Mouse (Mus musculus): Measurements from ENCODE around the gene Kcnj9. TPM values are rescaled to one million over a fixed set of nuclear protein-coding genes. Genes with fewer than 3 reads are reported as not detected.

The Kcnj9 gene
- polyA plus RNA-seq, 1 experiment from 2014 or later = not detected

DNA sequence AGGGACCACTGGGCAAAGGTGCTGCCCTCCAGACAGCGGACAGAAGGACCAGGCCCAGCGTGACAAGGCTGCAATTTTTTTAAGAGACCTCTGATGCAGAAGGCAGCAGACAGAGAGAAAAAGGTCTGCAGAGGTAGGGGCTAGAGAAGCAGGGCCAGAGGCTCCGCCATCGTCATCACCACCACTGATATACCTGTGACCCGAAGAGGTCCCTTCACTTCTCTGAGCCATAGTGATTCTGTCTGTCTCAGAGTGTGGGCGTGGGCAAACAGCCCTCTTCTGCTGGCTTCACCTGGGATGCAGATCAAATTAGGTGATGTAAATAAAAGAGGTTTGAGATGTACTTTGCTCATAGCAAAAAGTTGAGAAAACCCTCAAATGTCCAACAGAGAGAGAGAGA, 498 bp upstream of the Kcnj9 start:
- H3K4me1 ChIP-seq (ENCODE audit: control insufficient read depth, insufficient read depth, low read length) = peaks cover 3% of the 10 kb centered on the region; the same call in 1 of the 2 replicates
- WGBS = 74% methylated on average over 6 of the region's 6 CpGs
- no peaks in the 10 kb centered on the region for H3K9me3 ChIP-seq (ENCODE audit: control insufficient read depth, low read depth, low read length)
- no peak for ATAC-seq (ENCODE audit: insufficient number of reproducible peaks, insufficient read depth, low FRiP score, low read depth)
- no peaks in the 10 kb centered on the region for H3K36me3 ChIP-seq (ENCODE audit: control insufficient read depth, insufficient read depth, low read length)
- no peak overlapping the region for H3K4me2 ChIP-seq (replicated peaks; ENCODE audit: low read depth, low read length)
- H3K27me3 ChIP-seq (ENCODE audit: control insufficient read depth, insufficient read depth, low read length) = peaks cover 30% of the 10 kb centered on the region
- H3K4me3 ChIP-seq (ENCODE audit: low read depth, low read length) = no peak overlapping the region
- H3K27ac ChIP-seq (ENCODE audit: low read length) = no peak overlapping the region
- no peak overlapping the region for H3K9ac ChIP-seq (replicated peaks; ENCODE audit: low read depth, low read length)

DNA sequence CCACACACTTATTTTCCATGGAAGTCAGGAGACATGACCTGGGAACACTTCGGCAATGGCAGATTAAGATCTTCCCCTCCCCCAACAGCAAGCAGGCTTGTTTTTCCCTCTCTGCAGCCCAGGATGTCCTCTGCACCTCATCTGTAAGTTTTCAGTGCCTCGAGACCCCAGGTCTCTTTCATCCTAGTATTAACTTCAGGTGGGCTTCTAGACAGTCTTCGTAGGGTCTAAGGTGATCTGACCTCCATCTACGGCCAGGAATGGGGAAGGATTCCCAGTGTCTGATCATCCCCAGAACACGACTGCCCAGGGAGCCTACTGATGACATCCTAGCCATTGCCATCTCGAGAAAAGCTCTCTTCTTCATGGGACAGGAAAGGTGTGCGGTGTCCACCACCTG, 657 bp downstream of the Kcnj9 start:
- no peak for ATAC-seq (ENCODE audit: insufficient number of reproducible peaks, insufficient read depth, low FRiP score, low read depth)
- Histone ChIP-seq H3K9ac (replicated peaks; ENCODE audit: low read depth, low read length) (no peak overlapping the region), H3K9me3 (ENCODE audit: control insufficient read depth, low read depth, low read length) (no peaks in the 10 kb centered on the region), H3K27ac (ENCODE audit: low read length) (no peak overlapping the region), H3K27me3 (ENCODE audit: control insufficient read depth, insufficient read depth, low read length) (peaks cover 30% of the 10 kb centered on the region), H3K36me3 (ENCODE audit: control insufficient read depth, insufficient read depth, low read length) (no peaks in the 10 kb centered on the region), H3K4me2 (replicated peaks; ENCODE audit: low read depth, low read length) (no peak overlapping the region), H3K4me3 (ENCODE audit: low read depth, low read length) (no peak overlapping the region), H3K4me1 (ENCODE audit: control insufficient read depth, insufficient read depth, low read length) (peaks cover 3% of the 10 kb centered on the region; the same call in 1 of the 2 replicates)
- WGBS = 71% methylated on average over 7 of the region's 7 CpGs

DNA sequence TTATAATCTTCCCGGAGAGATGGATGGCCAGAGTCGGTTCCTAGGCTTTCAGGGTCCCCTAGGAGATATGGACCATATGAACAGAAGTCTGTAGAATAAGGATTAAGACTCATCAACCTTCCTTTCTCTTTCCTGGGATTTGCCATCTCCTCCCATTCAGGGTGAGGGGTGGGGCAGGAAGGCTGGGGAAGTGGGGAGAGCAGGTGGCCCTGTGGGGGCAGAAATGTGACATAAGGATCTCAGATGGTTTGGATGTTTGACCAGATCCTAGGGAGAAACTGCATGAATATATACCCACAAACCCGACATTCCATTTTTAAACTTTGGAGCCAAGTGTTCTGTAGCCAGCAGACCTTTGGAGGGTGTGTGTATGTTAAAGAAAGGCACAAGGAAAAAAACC, 1.1 kb downstream of the Kcnj9 start:
- peaks cover 3% of the 10 kb centered on the region; the same call in 1 of the 2 replicates for H3K4me1 ChIP-seq (ENCODE audit: control insufficient read depth, insufficient read depth, low read length)
- no peak overlapping the region for H3K9ac ChIP-seq (replicated peaks; ENCODE audit: low read depth, low read length)
- H3K27me3 ChIP-seq (ENCODE audit: control insufficient read depth, insufficient read depth, low read length) = peaks cover 30% of the 10 kb centered on the region

DNA sequence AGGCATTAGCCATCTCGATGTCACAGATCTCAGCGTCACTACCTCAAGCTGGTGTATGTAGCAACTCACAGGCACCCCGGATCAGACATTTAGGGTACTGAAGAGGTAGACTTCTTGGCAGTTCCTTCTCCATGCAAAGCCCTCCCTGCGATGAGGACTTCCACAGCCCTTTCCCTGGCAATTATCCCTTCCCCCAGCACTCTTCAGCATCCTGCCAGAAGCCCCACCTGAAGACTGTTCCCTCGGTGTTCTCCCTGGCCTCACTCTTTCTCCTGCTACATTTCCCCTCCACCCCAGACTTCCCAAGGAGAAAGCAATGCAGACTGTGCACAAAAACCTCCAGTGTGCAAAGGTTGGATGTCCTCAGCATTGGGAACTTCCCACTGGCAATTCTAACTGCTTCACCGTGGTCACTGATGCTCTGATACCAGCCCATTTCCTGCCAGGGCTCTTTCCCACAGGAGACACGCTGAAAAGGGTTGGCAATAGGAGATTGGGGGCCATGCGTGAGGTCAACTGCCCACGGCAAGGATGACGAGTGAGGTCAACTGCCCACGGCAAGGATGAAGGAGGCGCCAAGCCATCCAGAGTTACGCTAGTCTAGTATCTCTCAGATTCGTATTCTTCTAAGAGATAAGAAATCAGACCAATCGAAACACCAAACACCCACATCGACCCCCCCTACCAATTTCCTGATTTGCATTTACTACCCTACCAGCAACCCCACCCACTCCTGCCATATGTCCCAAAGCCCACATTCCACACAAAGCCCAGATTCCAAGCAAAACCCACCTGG, 1.7 kb downstream of the Kcnj9 start:
- ATAC-seq (ENCODE audit: insufficient number of reproducible peaks, insufficient read depth, low FRiP score, low read depth) = no peak
- Histone ChIP-seq H3K36me3 (ENCODE audit: control insufficient read depth, insufficient read depth, low read length) (no peaks in the 10 kb centered on the region), H3K4me2 (replicated peaks; ENCODE audit: low read depth, low read length) (no peak overlapping the region), H3K27ac (ENCODE audit: low read length) (no peak overlapping the region), H3K27me3 (ENCODE audit: control insufficient read depth, insufficient read depth, low read length) (peaks cover 30% of the 10 kb centered on the region), H3K9ac (replicated peaks; ENCODE audit: low read depth, low read length) (no peak overlapping the region), H3K4me1 (ENCODE audit: control insufficient read depth, insufficient read depth, low read length) (peaks cover 3% of the 10 kb centered on the region; the same call in 1 of the 2 replicates), H3K9me3 (ENCODE audit: control insufficient read depth, low read depth, low read length) (no peaks in the 10 kb centered on the region), H3K4me3 (ENCODE audit: low read depth, low read length) (no peak overlapping the region)
- 84% methylated on average over 16 of the region's 16 CpGs for WGBS

More for the DNA sequence above, 1.1 kb downstream of the Kcnj9 start:
- WGBS = 69% methylated on average over 3 of the region's 3 CpGs
- no peaks in the 10 kb centered on the region for H3K9me3 ChIP-seq (ENCODE audit: control insufficient read depth, low read depth, low read length)
- no peak overlapping the region for H3K27ac ChIP-seq (ENCODE audit: low read length)
- no peak for ATAC-seq (ENCODE audit: insufficient number of reproducible peaks, insufficient read depth, low FRiP score, low read depth)
- H3K36me3 ChIP-seq (ENCODE audit: control insufficient read depth, insufficient read depth, low read length) = no peaks in the 10 kb centered on the region
- no peak overlapping the region for H3K4me3 ChIP-seq (ENCODE audit: low read depth, low read length)
- H3K4me2 ChIP-seq (replicated peaks; ENCODE audit: low read depth, low read length) = no peak overlapping the region

DNA sequence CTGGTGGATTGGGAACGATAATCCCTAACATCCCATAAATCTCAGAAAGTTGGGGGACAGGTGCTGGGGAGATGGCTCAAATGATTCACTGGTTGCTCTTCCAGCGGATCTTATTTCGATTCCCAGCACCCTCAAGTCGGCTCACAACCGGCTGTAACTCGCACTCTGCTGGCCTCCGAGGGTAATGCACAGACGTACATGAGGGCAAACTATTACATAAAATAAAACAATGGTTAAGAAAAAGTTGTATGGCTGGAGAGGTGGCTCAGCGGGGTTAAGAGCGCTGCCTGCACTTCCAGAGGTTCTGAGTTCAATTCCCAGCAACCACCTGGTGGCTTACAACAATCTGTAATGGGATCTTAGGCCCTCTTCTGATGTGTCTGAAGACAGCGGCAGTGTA, 2.4 kb downstream of the Kcnj9 start:
- H3K9me3 ChIP-seq (ENCODE audit: control insufficient read depth, low read depth, low read length) = no peaks in the 10 kb centered on the region
- peaks cover 3% of the 10 kb centered on the region; the same call in 1 of the 2 replicates for H3K4me1 ChIP-seq (ENCODE audit: control insufficient read depth, insufficient read depth, low read length)
- no peaks in the 10 kb centered on the region for H3K36me3 ChIP-seq (ENCODE audit: control insufficient read depth, insufficient read depth, low read length)
- H3K9ac ChIP-seq (replicated peaks; ENCODE audit: low read depth, low read length) = no peak overlapping the region
- peaks cover 30% of the 10 kb centered on the region for H3K27me3 ChIP-seq (ENCODE audit: control insufficient read depth, insufficient read depth, low read length)
- peak overlapping the region; percentile 39 for H3K4me3 ChIP-seq (ENCODE audit: low read depth, low read length)
- no peak for ATAC-seq (ENCODE audit: insufficient number of reproducible peaks, insufficient read depth, low FRiP score, low read depth)
- H3K27ac ChIP-seq (ENCODE audit: low read length) = no peak overlapping the region
- peak overlapping the region; percentile 64 for H3K4me2 ChIP-seq (replicated peaks; ENCODE audit: low read depth, low read length)
- 55% methylated on average over 11 of the region's 11 CpGs for WGBS

DNA sequence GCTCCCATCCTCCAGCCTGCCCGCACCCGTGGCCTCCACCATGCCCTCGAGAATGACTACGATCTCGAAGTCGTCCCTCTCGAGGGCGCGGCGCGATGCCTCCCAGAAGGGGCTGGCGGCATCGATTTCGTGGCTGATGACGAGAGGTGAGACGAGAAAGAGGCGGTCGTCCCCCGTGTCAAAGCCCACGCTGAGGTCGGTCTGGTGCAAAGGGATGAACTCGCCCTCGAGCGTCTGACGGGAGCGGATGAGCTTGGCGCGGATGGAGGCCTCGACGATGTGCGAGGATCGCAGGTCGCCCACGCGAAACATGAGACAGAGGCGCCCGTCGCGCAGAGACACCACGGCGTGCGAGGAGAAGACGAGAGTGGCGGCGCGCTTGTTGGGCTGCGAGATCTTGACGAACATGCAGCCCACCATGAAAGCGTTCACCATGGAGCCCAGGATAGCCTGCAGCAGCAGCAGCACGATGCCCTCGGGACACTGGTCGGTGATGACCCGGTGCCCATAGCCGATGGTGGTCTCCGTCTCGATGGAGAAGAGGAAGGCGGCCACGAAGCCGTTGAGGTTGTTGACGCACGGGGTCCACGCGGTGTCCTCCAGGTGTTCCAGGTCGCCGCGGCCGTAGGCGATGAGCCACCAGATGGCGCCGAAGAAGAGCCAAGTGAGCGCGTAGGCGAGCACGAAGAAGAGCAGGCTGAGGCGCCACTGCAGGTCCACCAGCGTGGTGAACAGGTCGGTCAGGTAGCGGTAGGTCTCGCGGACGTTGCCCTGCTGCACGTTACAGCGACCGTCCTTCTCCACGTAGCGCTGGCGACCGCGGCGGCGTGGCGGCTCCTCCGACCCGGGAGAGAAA, 3.2 kb downstream of the Kcnj9 start:
- Histone ChIP-seq H3K9ac (replicated peaks; ENCODE audit: low read depth, low read length) (no peak overlapping the region), H3K27ac (ENCODE audit: low read length) (no peak overlapping the region), H3K4me2 (replicated peaks; ENCODE audit: low read depth, low read length) (peak overlapping the region; percentile 64), H3K9me3 (ENCODE audit: control insufficient read depth, low read depth, low read length) (no peaks in the 10 kb centered on the region), H3K36me3 (ENCODE audit: control insufficient read depth, insufficient read depth, low read length) (no peaks in the 10 kb centered on the region), H3K27me3 (ENCODE audit: control insufficient read depth, insufficient read depth, low read length) (peaks cover 30% of the 10 kb centered on the region), H3K4me3 (ENCODE audit: low read depth, low read length) (peak overlapping the region; percentile 39), H3K4me1 (ENCODE audit: control insufficient read depth, insufficient read depth, low read length) (peaks cover 3% of the 10 kb centered on the region; the same call in 1 of the 2 replicates)
- WGBS = 19% methylated on average over 94 of the region's 94 CpGs
- peak; percentile 57; the same call in 1 of the 2 replicates for ATAC-seq (ENCODE audit: insufficient number of reproducible peaks, insufficient read depth, low FRiP score, low read depth)

DNA sequence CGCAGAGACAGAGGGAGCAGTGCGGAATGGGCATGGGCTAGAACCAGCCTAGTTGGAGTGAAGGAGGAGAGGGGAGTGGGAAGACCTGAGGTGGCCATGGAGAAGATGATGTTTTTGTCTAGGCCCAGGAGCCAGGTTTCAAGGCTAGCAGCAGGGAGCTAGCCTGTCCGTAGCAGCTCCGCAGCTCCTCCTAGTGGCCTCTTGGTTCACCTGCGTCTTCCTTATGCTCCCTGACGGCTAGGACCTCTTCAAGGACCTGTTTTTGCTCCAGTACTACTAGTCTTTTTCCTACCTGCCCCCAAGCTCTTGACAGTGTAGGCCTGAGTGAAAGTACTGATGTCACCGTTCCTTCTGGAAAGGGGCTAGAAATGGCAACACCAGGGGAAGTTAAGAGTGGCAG, 4.4 kb downstream of the Kcnj9 start:
- no peak overlapping the region for H3K4me2 ChIP-seq (replicated peaks; ENCODE audit: low read depth, low read length)
- H3K4me3 ChIP-seq (ENCODE audit: low read depth, low read length) = no peak overlapping the region
- no peak overlapping the region for H3K27ac ChIP-seq (ENCODE audit: low read length)
- peak; percentile 50; the same call in 1 of the 2 replicates for ATAC-seq (ENCODE audit: insufficient number of reproducible peaks, insufficient read depth, low FRiP score, low read depth)
- no peaks in the 10 kb centered on the region for H3K36me3 ChIP-seq (ENCODE audit: control insufficient read depth, insufficient read depth, low read length)
- peaks cover 30% of the 10 kb centered on the region for H3K27me3 ChIP-seq (ENCODE audit: control insufficient read depth, insufficient read depth, low read length)
- peaks cover 3% of the 10 kb centered on the region; the same call in 1 of the 2 replicates for H3K4me1 ChIP-seq (ENCODE audit: control insufficient read depth, insufficient read depth, low read length)
- no peaks in the 10 kb centered on the region for H3K9me3 ChIP-seq (ENCODE audit: control insufficient read depth, low read depth, low read length)
- H3K9ac ChIP-seq (replicated peaks; ENCODE audit: low read depth, low read length) = no peak overlapping the region
- 17% methylated on average over 7 of the region's 7 CpGs for WGBS

DNA sequence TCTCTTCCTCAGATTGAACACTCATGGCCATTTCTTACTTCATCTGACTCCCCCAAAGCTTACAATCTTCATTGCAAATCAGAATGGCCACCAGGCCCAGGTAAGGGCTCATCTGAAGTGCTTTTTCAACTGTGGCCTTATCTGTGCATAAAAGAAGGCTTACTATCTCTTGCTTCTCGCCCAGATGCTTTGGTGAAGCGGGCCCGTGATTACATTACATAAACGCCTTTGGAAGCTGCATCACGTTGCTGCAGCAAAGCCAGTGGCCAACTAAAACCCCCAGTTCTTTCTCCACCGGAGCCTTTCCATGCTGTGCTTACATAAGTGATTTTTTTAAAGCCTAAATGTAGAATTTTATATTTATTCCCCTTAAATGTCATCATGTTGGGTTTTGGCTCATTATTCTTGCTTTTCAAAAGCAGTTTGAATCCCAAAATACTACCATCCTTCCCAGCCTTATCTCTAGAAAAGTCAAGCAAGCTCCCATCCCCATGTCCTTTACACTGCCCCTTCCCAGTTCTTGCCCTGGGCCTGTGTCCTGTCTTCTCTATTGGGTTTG, 5.2 kb downstream of the Kcnj9 start:
- Histone ChIP-seq H3K9ac (replicated peaks; ENCODE audit: low read depth, low read length) (no peak overlapping the region), H3K36me3 (ENCODE audit: control insufficient read depth, insufficient read depth, low read length) (no peaks in the 10 kb centered on the region), H3K27ac (ENCODE audit: low read length) (no peak overlapping the region), H3K9me3 (ENCODE audit: control insufficient read depth, low read depth, low read length) (no peaks in the 10 kb centered on the region), H3K4me2 (replicated peaks; ENCODE audit: low read depth, low read length) (no peak overlapping the region), H3K4me3 (ENCODE audit: low read depth, low read length) (no peak overlapping the region), H3K4me1 (ENCODE audit: control insufficient read depth, insufficient read depth, low read length) (peaks cover 3% of the 10 kb centered on the region; the same call in 1 of the 2 replicates), H3K27me3 (ENCODE audit: control insufficient read depth, insufficient read depth, low read length) (peaks cover 27% of the 10 kb centered on the region)
- ATAC-seq (ENCODE audit: insufficient number of reproducible peaks, insufficient read depth, low FRiP score, low read depth) = no peak
- WGBS = 47% methylated on average over 6 of the region's 6 CpGs
